Mouse (Mus musculus) layer of hippocampus, postnatal 36 days (tissue): ENCODE results near the gene Chrm2. TPM values are rescaled to one million over a fixed set of nuclear protein-coding genes. Genes with fewer than 3 reads are reported as not detected.

Source experiments
- DNase-seq, 2 experiments: peaks; one replicate each; pipeline ENCODE4 v3.0.0; 2022
- microRNA-seq, 2 experiments: library from miRNA; unstranded; fragments of <30 nt; microRNA quantifications; one replicate each; pipeline ENCODE4 v1.2.0; 2021
- total RNA-seq, 2 experiments: library from RNA; stranded (reverse); gene quantifications; 2 replicates each; pipeline ENCODE4 v1.2.3; 2021

The Chrm2 gene
- total RNA-seq, 2 experiments from 2014 or later: 4.3 to 5.1 TPM

- DNase-seq: no peak
Observed at GRCm38 (mm10) chr6:36523599-36523998, 135.7 kb downstream of the Chrm2 start.

- no peak for DNase-seq
Observed at GRCm38 (mm10) chr6:36528509-36528908, 140.6 kb downstream of the Chrm2 start.

GRCm38 (mm10) chr6:36541247-36541646 lies 153.4 kb downstream of the Chrm2 start:
- DNase-seq: no peak

- DNase-seq: no peak
Observed at GRCm38 (mm10) chr6:36566886-36567285, 179.0 kb downstream of the Chrm2 start.

Small RNA genes lying within 50 kb of the gene (microRNA-seq; reads per million reads assigned to microRNA genes)
- 124 to 161 reads per million in 2 experiments for gene Mir490
